Mouse (Mus musculus) lung, adult 2 months (tissue): Measurements from ENCODE around the gene Hbq1a. TPM values are rescaled to one million over a fixed set of nuclear protein-coding genes. Genes with fewer than 3 reads are reported as not detected.
"Not testable (repeated sequence)": the region's sequence is repeated elsewhere in the genome, so short reads cannot be mapped to it uniquely, and the experiment has no call there.

Experiments
- DNase-seq: peaks from one replicate; pipeline ENCODE4 v3.0.0; 2022
- H3K4me1 ChIP-seq: fragments of 200-500 bp; 2 replicates; pipeline ENCODE4 v1.6.1; 2011; ENCODE audit warnings: low read length; ENCODE audit not compliant: control insufficient read depth, insufficient read depth
- H3K4me3 ChIP-seq: fragments of 200-500 bp; replicated peaks from 2 replicates; pipeline ENCODE3; 2011; ENCODE audit warnings: low read depth, mild to moderate bottlenecking, control low read depth, low read length; ENCODE audit errors: extremely low read depth
- CTCF ChIP-seq: fragments of 200-500 bp; IDR thresholded peaks from 2 replicates; pipeline ENCODE4 v1.5.1; 2011; ENCODE audit warnings: mild to moderate bottlenecking, low read length, control low read depth; ENCODE audit not compliant: insufficient read depth
- POLR2A ChIP-seq: fragments of 200-500 bp; IDR thresholded peaks from 2 replicates; pipeline ENCODE4 v1.6.1; 2011; ENCODE audit warnings: low read depth, mild to moderate bottlenecking, control low read depth, low read length, borderline replicate concordance; ENCODE audit errors: extremely low read depth
- WGBS: fragments of 180-500 bp; shearing (Covaris S2); methylation state at CpG from one replicate; pipeline ENCODE4 v1.1.7; 2018; 5-methylcytosine and 5-hydroxymethylcytosine counted together
- polyA plus RNA-seq: library from polyadenylated mRNA; depleted of rRNA; stranded (reverse); fragments of >200 nt; gene quantifications from 2 replicates; pipeline ENCODE4 v1.2.3, GENCODE M21; 2012

Hbq1a gene
- polyA plus RNA-seq, 1 experiment: 1.1 TPM

GRCm38 (mm10) chr11:32267188-32267884 lies 32.5 kb upstream of the Hbq1a start, which contains the start of gene Nprl3:
TSS of gene Nprl3 (minus strand) at chr11:32267707.
- Histone ChIP-seq H3K4me3 (peak within 1 kb of the TSS; percentile 82), H3K4me1 (0 out of 2 replicates have a peak, but pooled peaks cover 2% of the 10 kb centered on the region)
- DNase-seq: peak; percentile 94
- TF ChIP-seq CTCF (no peak), POLR2A (peak; percentile 83)
- WGBS: under 1% methylated on average over 54 of the region's 54 CpGs

- TF ChIP-seq CTCF (no peak), POLR2A (no peak)
- WGBS: 20% methylated on average over 5 of the region's 5 CpGs
- peak; percentile 8 for DNase-seq
- no peak overlapping the region for H3K4me3 ChIP-seq
- 0 out of 2 replicates have a peak, but pooled peaks cover under 1% of the 10 kb centered on the region for H3K4me1 ChIP-seq
These were observed 31.9 kb upstream of the Hbq1a start for GRCm38 (mm10) chr11:32267964-32268363.

- TF ChIP-seq CTCF (no peak), POLR2A (no peak)
- WGBS: 75% methylated on average over 5 of the region's 5 CpGs
- DNase-seq: no peak
- H3K4me1 ChIP-seq: no peaks in the 10 kb centered on the region
- no peak overlapping the region for H3K4me3 ChIP-seq
These were observed 30.9 kb upstream of the Hbq1a start for GRCm38 (mm10) chr11:32268952-32269351.

GRCm38 (mm10) chr11:32271178-32271577 lies 28.7 kb upstream of the Hbq1a start:
- TF ChIP-seq POLR2A (no peak), CTCF (no peak)
- no peaks in the 10 kb centered on the region for H3K4me1 ChIP-seq
- DNase-seq: no peak
- no peak overlapping the region for H3K4me3 ChIP-seq
- 36% methylated on average over 4 of the region's 4 CpGs for WGBS

- H3K4me3 ChIP-seq: no peak within 1 kb of the TSS
- TF ChIP-seq CTCF (no peak), POLR2A (no peak)
- 59% methylated on average over 3 of the region's 3 CpGs for WGBS
- H3K4me1 ChIP-seq: no peaks in the 10 kb centered on the region
- DNase-seq: no peak
These were observed 23.5 kb upstream of the Hbq1a start, which contains the start of gene Hba-x for GRCm38 (mm10) chr11:32276347-32276746. TSS of gene Hba-x (plus strand) at chr11:32276400.

GRCm38 (mm10) chr11:32277736-32278457 lies 22.0 kb upstream of the Hbq1a start:
- 67% methylated on average over 21 of the region's 21 CpGs for WGBS
- no peak overlapping the region for H3K4me3 ChIP-seq
- H3K4me1 ChIP-seq: no peaks in the 10 kb centered on the region
- TF ChIP-seq CTCF: no peak
- TF ChIP-seq POLR2A: no peak
- DNase-seq: no peak

GRCm38 (mm10) chr11:32278458-32278957 lies 21.4 kb upstream of the Hbq1a start:
- DNase-seq: no peak
- Histone ChIP-seq H3K4me3 (no peak overlapping the region), H3K4me1 (no peaks in the 10 kb centered on the region)
- TF ChIP-seq POLR2A: no peak
- TF ChIP-seq CTCF: no peak
- WGBS: 71% methylated on average over 12 of the region's 12 CpGs

- TF ChIP-seq CTCF: no peak
- TF ChIP-seq POLR2A: no peak
- no peak overlapping the region for H3K4me3 ChIP-seq
- no peak for DNase-seq
- 66% methylated on average over 2 of the region's 2 CpGs for WGBS
- H3K4me1 ChIP-seq: no peaks in the 10 kb centered on the region
These were observed 19.2 kb upstream of the Hbq1a start for GRCm38 (mm10) chr11:32280646-32281045.

- TF ChIP-seq CTCF (no peak), POLR2A (no peak)
- H3K4me1 ChIP-seq: no peaks in the 10 kb centered on the region
- no peak overlapping the region for H3K4me3 ChIP-seq
- WGBS: 71% methylated on average over 1 of the region's 1 CpGs
- no peak for DNase-seq
These were observed 18.3 kb upstream of the Hbq1a start for GRCm38 (mm10) chr11:32281416-32282144.

- WGBS: 50% methylated on average over 1 of the region's 5 CpGs
- DNase-seq, H3K4me1 ChIP-seq, H3K4me3 ChIP-seq: not testable (repeated sequence)
These were observed 16.6 kb upstream of the Hbq1a start, which contains the start of gene Hba-a1 for GRCm38 (mm10) chr11:32283091-32283777. TSS of gene Hba-a1 (plus strand) at chr11:32283511.

GRCm38 (mm10) chr11:32284582-32284981 lies 15.3 kb upstream of the Hbq1a start:
- DNase-seq, H3K4me1 ChIP-seq, H3K4me3 ChIP-seq: not testable (repeated sequence)
- WGBS: 38% methylated on average over 2 of the region's 2 CpGs
